Mouse (Mus musculus): ENCODE data around the gene Tceanc2.

DNA sequence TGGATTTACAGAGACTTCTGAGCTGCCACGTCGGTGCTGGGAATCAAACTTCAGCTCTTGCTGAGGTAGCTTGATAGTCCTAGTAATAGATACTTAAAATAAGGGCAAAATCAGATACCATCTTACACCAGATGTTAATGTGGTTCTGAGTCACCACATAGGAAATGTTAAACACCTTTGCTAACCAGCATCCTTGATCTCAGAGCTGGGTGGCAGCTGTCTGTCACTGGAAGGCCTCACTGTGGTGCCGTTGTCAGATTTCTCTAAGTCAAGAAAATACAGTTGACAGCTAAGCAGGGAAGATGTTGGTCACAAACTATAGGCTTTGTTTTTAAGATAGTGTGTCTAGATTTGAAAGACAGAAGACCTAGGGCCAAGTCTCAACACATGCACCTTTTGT is 22.9 kb upstream of the Tceanc2 start:
- TF ChIP-seq CTCF (conservative IDR thresholded peaks at IDR 0.05 in 1 of 2, IDR thresholded peaks at IDR 0.05 in 1 of 2; ENCODE audit: low read depth in 2 of 2, low read length in 2 of 2) (no peak), ZMIZ1 (IDR thresholded peaks at IDR 0.05; ENCODE audit: low read depth, low read length) (no peak)

Measured in CH12.LX (cell line).